Mouse (Mus musculus) myocyte (in vitro differentiated cells): ENCODE data around the gene Gmds. TPM values are rescaled to one million over a fixed set of nuclear protein-coding genes. Genes with fewer than 3 reads are reported as not detected.
A peak's percentile ranks its signal among the peaks of the same experiment; 100 is the strongest.

Experiments
- H3K27me3 ChIP-seq: one replicate; pipeline ENCODE4 v1.6.1; 2011; ENCODE audit not compliant: control insufficient read depth, insufficient read depth, insufficient read length
- H3K36me3 ChIP-seq: one replicate; pipeline ENCODE4 v1.6.1; 2011; ENCODE audit not compliant: control insufficient read depth, insufficient read depth
- H3K4me2 ChIP-seq: one replicate; pipeline ENCODE4 v1.6.1; 2011; ENCODE audit warnings: low read depth, control low read depth
- H3K4me3 ChIP-seq: one replicate; pipeline ENCODE4 v1.5.1; 2011; ENCODE audit warnings: mild to moderate bottlenecking, control low read depth, moderate library complexity
- H3K79me2 ChIP-seq: one replicate; pipeline ENCODE4 v1.6.1; 2011; ENCODE audit not compliant: control insufficient read depth, insufficient read depth
- H3ac ChIP-seq: one replicate; pipeline ENCODE4 v1.6.1; 2011; ENCODE audit not compliant: control insufficient read depth, insufficient read length
- CEBPB ChIP-seq: IDR thresholded peaks from 2 replicates; pipeline ENCODE4 v1.6.1; 2011; ENCODE audit warnings: mild to moderate bottlenecking, moderate library complexity; ENCODE audit not compliant: poor library complexity, insufficient read depth, severe bottlenecking
- E2F4 ChIP-seq: IDR thresholded peaks from one replicate; pipeline ENCODE4 v1.6.1; 2011; ENCODE audit warnings: mild to moderate bottlenecking, control low read depth, moderate library complexity; ENCODE audit not compliant: insufficient read depth
- MAX ChIP-seq: IDR thresholded peaks from one replicate; pipeline ENCODE4 v1.6.1; 2011; ENCODE audit warnings: low read depth, mild to moderate bottlenecking, control low read depth
- MYOD1 ChIP-seq, 3 experiments: IDR thresholded peaks; one replicate each; pipeline ENCODE4 v1.6.1; 2011; ENCODE audit warnings: control low read depth in 2 of 3, low read depth in 2 of 3, mild to moderate bottlenecking in 2 of 3, moderate library complexity in 1 of 3; ENCODE audit not compliant: insufficient read length in 2 of 3, control insufficient read depth in 1 of 3
- MYOG ChIP-seq, 3 experiments: IDR thresholded peaks; one replicate each; pipeline ENCODE4 v1.6.1; 2011; ENCODE audit warnings: control low read depth in 2 of 3, low read depth in 2 of 3, mild to moderate bottlenecking in 2 of 3; ENCODE audit not compliant: insufficient read length in 2 of 3, control insufficient read depth in 1 of 3, insufficient read depth in 1 of 3
- POLR2A ChIP-seq: IDR thresholded peaks from one replicate; pipeline ENCODE4 v1.6.1; 2011; ENCODE audit warnings: low read depth, mild to moderate bottlenecking, control low read depth, moderate library complexity; ENCODE audit not compliant: insufficient read length
- POLR2AphosphoS2 ChIP-seq: IDR thresholded peaks from one replicate; pipeline ENCODE4 v1.6.1; 2011; ENCODE audit warnings: low read depth, control low read depth; ENCODE audit not compliant: insufficient read length
- REST ChIP-seq: IDR thresholded peaks from one replicate; pipeline ENCODE4 v1.6.1; 2011; ENCODE audit warnings: mild to moderate bottlenecking, control low read depth, moderate library complexity; ENCODE audit not compliant: insufficient read depth, insufficient read length
- SRF ChIP-seq: IDR thresholded peaks from one replicate; pipeline ENCODE4 v1.6.1; 2011; ENCODE audit warnings: low read depth; ENCODE audit not compliant: control insufficient read depth, insufficient read length
- TCF12 ChIP-seq: IDR thresholded peaks from one replicate; pipeline ENCODE4 v1.6.1; 2011; ENCODE audit warnings: mild to moderate bottlenecking, control low read depth; ENCODE audit not compliant: poor library complexity, insufficient read depth, severe bottlenecking
- TCF3 ChIP-seq: IDR thresholded peaks from one replicate; pipeline ENCODE4 v1.6.1; 2011; ENCODE audit warnings: low read depth, control low read depth; ENCODE audit not compliant: insufficient read length
- USF1 ChIP-seq: IDR thresholded peaks from one replicate; pipeline ENCODE4 v1.6.1; 2011; ENCODE audit warnings: low read depth, mild to moderate bottlenecking, control low read depth, moderate library complexity
- polyA plus RNA-seq: library from polyadenylated mRNA; unstranded; fragments of >200 nt; fragmentation: generic; extraction: Trizol; gene quantifications from one replicate; pipeline ENCODE4 v1.2.1, GENCODE M21; 2012; ENCODE audit warnings: missing spikeins

Gmds gene
- polyA plus RNA-seq, 1 experiment, result 13.1 TPM

DNA sequence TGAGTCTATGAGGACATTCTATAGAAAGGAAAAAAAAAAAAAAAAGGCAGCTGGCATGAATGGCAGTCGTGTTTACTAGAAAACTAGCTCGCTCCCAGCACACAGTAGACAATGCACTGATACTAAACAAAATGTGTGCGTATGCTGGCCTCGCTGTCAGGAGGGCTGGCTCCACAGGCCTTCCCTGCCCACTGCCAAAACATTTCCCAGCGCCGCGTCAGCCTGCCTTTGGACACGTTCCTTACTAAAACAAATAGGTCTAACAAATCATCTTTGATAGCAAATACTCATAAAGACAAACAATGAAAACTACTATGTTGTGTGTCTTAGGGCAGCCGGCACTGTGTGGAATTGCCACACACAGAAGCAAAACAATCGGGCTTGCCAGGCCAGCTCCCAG is 541.2 kb downstream of the Gmds start:
- TF ChIP-seq E2F4 (no peak), MAX (no peak), CEBPB (no peak), TCF12 (no peak), MYOG (IDR thresholded peaks at IDR 0.05; ENCODE audit: control insufficient read depth in 1 of 3, insufficient read depth in 1 of 3, insufficient read length in 2 of 3, low read depth in 2 of 3) (no peak), USF1 (no peak), REST (no peak), POLR2AphosphoS2 (no peak), TCF3 (no peak), POLR2A (no peak), SRF (no peak)
- H3K27me3 ChIP-seq, result no peaks in the 10 kb centered on the region
- H3K4me3 ChIP-seq, result no peak overlapping the region
- no peak overlapping the region for H3K4me2 ChIP-seq
- no peaks in the 10 kb centered on the region for H3K79me2 ChIP-seq
- no peaks in the 10 kb centered on the region for H3K36me3 ChIP-seq
- no peak overlapping the region for H3ac ChIP-seq

DNA sequence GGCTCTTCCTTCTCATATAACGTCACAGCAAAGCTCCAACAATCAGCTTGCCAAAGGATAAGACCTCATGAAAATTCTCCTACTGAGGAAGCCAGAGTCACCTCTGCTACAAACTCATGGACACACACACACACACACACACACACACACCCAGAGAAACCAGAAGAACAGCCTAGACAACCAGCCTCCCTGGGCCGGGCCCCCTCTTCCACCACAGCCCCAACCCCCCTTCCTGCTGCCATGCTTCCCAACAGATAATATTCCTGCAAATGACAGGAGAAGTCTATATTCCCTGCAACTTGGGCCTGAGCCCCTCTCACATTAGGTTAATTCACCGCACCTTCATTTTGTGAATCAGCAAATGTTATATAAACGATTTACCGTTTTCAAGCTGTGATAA is 545.4 kb downstream of the Gmds start:
- H3K4me2 ChIP-seq, result no peak overlapping the region
- no peaks in the 10 kb centered on the region for H3K79me2 ChIP-seq
- TF ChIP-seq POLR2A, result no peak
- no peak for TF ChIP-seq MYOD1 (IDR thresholded peaks at IDR 0.05; ENCODE audit: control insufficient read depth in 1 of 3, insufficient read length in 2 of 3, low read depth in 2 of 3)
- TF ChIP-seq TCF12, result no peak
- no peak for TF ChIP-seq CEBPB
- no peak for TF ChIP-seq REST
- TF ChIP-seq MAX, result no peak
- TF ChIP-seq POLR2AphosphoS2, result no peak
- TF ChIP-seq MYOG (IDR thresholded peaks at IDR 0.05; ENCODE audit: control insufficient read depth in 1 of 3, insufficient read depth in 1 of 3, insufficient read length in 2 of 3, low read depth in 2 of 3), result no peak
- TF ChIP-seq TCF3, result no peak
- no peak for TF ChIP-seq E2F4
- TF ChIP-seq SRF, result no peak
- no peak for TF ChIP-seq USF1
- H3ac ChIP-seq, result no peak overlapping the region
- no peaks in the 10 kb centered on the region for H3K27me3 ChIP-seq
- no peaks in the 10 kb centered on the region for H3K36me3 ChIP-seq
- H3K4me3 ChIP-seq, result no peak overlapping the region

DNA sequence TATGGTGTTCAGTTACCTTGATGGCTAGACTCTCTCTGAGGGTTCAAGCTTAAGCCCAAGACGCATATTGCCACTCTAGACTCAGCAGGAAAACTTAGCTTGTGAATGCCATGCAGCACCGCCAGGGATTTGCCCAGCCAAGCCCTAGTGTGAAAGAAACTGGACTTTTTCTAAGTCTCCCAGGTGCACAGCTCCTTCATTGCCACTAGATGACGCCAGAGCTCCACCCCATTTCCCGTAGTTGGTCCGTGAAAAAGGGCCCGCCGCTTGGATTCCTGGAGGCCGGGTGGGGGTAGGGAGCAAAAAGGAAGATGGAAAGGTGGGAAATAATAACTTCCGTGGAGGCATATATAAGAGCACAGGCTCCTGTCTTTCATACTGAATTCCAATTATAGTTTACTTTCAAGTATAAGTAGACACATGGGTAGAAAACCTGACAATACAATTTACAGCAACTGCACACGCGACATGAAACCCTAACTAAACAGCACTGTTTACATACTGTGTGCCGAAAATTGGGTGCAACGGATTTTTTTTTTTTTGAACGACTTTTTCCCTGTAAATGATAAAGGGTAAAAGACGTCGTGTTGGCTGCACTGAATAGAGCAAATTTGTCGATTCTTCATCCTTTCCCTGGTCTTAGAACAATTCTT is 545.9 kb downstream of the Gmds start:
- Histone ChIP-seq H3ac (no peak overlapping the region), H3K36me3 (no peaks in the 10 kb centered on the region), H3K4me2 (peak overlapping the region; percentile 57), H3K27me3 (no peaks in the 10 kb centered on the region), H3K4me3 (no peak overlapping the region), H3K79me2 (no peaks in the 10 kb centered on the region)
- TF ChIP-seq E2F4 (no peak), CEBPB (no peak), POLR2A (no peak), MAX (no peak), POLR2AphosphoS2 (no peak), TCF12 (no peak), REST (no peak), USF1 (no peak), MYOD1 (IDR thresholded peaks at IDR 0.05; ENCODE audit: control insufficient read depth in 1 of 3, insufficient read length in 2 of 3, low read depth in 2 of 3) (no peak), TCF3 (no peak), SRF (no peak), MYOG (IDR thresholded peaks at IDR 0.05; ENCODE audit: control insufficient read depth in 1 of 3, insufficient read depth in 1 of 3, insufficient read length in 2 of 3, low read depth in 2 of 3) (no peak)

DNA sequence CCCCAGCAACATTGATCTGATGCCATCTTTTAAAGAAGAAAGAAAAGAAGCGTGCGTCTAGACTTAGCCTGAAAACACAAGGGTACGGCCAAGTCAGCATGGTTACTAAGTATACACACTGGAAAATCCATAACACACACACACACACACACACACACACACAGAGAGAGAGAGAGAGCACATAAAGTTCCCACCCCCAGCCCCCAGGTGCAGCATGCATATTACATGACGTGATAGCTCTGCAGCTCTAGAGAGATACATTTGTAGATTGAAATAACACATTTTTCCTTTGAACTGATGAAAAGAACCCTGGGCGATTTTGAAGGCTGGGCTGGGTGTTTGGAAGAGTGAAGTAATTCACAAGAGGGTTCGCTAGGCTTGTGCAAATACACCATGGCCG is 553.8 kb downstream of the Gmds start:
- Histone ChIP-seq H3K36me3 (no peaks in the 10 kb centered on the region), H3K27me3 (no peaks in the 10 kb centered on the region), H3K79me2 (no peaks in the 10 kb centered on the region), H3ac (no peak overlapping the region), H3K4me2 (no peak overlapping the region), H3K4me3 (no peak overlapping the region)
- no peak for TF ChIP-seq SRF
- TF ChIP-seq POLR2AphosphoS2, result no peak
- TF ChIP-seq CEBPB, result no peak
- TF ChIP-seq TCF3, result no peak
- TF ChIP-seq MYOG (IDR thresholded peaks at IDR 0.05; ENCODE audit: control insufficient read depth in 1 of 3, insufficient read depth in 1 of 3, insufficient read length in 2 of 3, low read depth in 2 of 3), result no peak
- no peak for TF ChIP-seq USF1
- no peak for TF ChIP-seq E2F4
- no peak for TF ChIP-seq MAX
- no peak for TF ChIP-seq POLR2A
- no peak for TF ChIP-seq TCF12
- no peak for TF ChIP-seq REST
- TF ChIP-seq MYOD1 (IDR thresholded peaks at IDR 0.05; ENCODE audit: control insufficient read depth in 1 of 3, insufficient read length in 2 of 3, low read depth in 2 of 3), result no peak
